Mouse (Mus musculus): ENCODE results near the gene Gm21865.
"Not testable (repeated sequence)": the region's sequence is repeated elsewhere in the genome, so short reads cannot be mapped to it uniquely, and the experiment has no call there.

Gm21865 gene

DNA sequence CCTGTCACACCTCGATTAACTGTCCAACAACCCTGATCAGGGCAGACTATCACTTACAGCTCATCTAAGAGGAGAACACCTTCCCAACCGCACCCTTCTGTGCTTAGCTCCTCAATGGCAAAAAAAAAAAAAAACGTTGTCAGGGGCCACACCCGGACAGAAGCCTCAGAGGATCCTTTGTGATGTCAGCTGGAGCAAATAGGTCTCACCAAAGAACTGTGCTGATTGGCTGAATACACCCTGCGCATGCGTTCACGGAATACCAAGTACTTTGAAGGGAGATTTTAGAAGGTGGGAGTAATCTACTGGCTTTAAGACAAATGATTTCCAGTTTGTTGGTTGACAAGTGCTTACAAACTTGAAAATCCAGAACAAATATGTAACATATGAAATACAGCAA, at the start of gene Gm21865:
Gm21865 (minus strand) TSS at position 101 of the 400 bp plus-strand sequence.
- DNase-seq (ENCODE audit: low read depth, low spot score) = not testable (repeated sequence)

All from ES-CJ7 (cell line).